Mouse (Mus musculus) intestine, postnatal 0 days (tissue): ENCODE results near the gene Evi5. TPM values are rescaled to one million over a fixed set of nuclear protein-coding genes. Genes with fewer than 3 reads are reported as not detected.

Source experiments
- ATAC-seq: fragments of 200-750 bp; cut with Nextera tagmentation; 2 replicates; pipeline ENCODE4 v1.8.0; 2017; ENCODE audit warnings: mild to moderate bottlenecking, moderate TSS enrichment, moderate library complexity
- H3K27ac ChIP-seq: fragments of 300-500 bp; sonication (generic); 2 replicates; pipeline ENCODE4 v1.5.1; 2014; ENCODE audit warnings: mild to moderate bottlenecking, low read depth, low read length, moderate library complexity
- H3K27me3 ChIP-seq: fragments of 300-500 bp; sonication (generic); replicated peaks from 2 replicates; pipeline ENCODE4 v1.6.1; 2014; ENCODE audit warnings: low read length, mixed read lengths; ENCODE audit not compliant: control insufficient read depth, insufficient read depth
- H3K36me3 ChIP-seq: fragments of 300-500 bp; sonication (generic); 2 replicates; pipeline ENCODE4 v1.6.1; 2014; ENCODE audit warnings: mild to moderate bottlenecking, moderate library complexity; ENCODE audit not compliant: control insufficient read depth, insufficient read depth
- H3K4me1 ChIP-seq: fragments of 300-500 bp; sonication (generic); replicated peaks from 2 replicates; pipeline ENCODE4 v1.6.1; 2014; ENCODE audit warnings: antibody characterized with exemption, low read length, mixed read lengths; ENCODE audit not compliant: control insufficient read depth, insufficient read depth
- H3K4me2 ChIP-seq: fragments of 300-500 bp; sonication (generic); replicated peaks from 2 replicates; pipeline ENCODE4 v1.6.1; 2014; ENCODE audit warnings: low read depth, mild to moderate bottlenecking, moderate library complexity
- H3K4me3 ChIP-seq: fragments of 300-500 bp; sonication (generic); 2 replicates; pipeline ENCODE4 v1.5.1; 2014; ENCODE audit warnings: low read depth, low read length
- H3K9ac ChIP-seq: fragments of 300-500 bp; sonication (generic); 2 replicates; pipeline ENCODE4 v1.6.1; 2014; ENCODE audit warnings: mild to moderate bottlenecking, low read depth, low read length
- H3K9me3 ChIP-seq: fragments of 300-500 bp; sonication (generic); 2 replicates; pipeline ENCODE4 v1.6.1; 2016; ENCODE audit warnings: mixed run types; ENCODE audit not compliant: control insufficient read depth
- CTCF ChIP-seq: sonication (generic); IDR thresholded peaks from 2 replicates; pipeline ENCODE4 v1.5.1; 2016; ENCODE audit warnings: low read depth, mild to moderate bottlenecking, control low read depth, antibody characterized with exemption, moderate library complexity
- WGBS: fragments of 180-500 bp; shearing (Covaris S2); extraction: QIAGEN DNeasy Blood & Tissue Kit; methylation state at CpG from one replicate; pipeline ENCODE4 v1.1.7; 2014; 5-methylcytosine and 5-hydroxymethylcytosine counted together
- polyA plus RNA-seq: library from polyadenylated mRNA; unstranded; fragments of >200 nt; fragmentation: Nextera tagmentation; extraction: Ambion mirVana; gene quantifications from 2 replicates; pipeline ENCODE4 v1.2.1, GENCODE M21; 2015

Gene Evi5
- polyA plus RNA-seq, 1 experiment from 2014 or later, result 39.7 TPM

DNA sequence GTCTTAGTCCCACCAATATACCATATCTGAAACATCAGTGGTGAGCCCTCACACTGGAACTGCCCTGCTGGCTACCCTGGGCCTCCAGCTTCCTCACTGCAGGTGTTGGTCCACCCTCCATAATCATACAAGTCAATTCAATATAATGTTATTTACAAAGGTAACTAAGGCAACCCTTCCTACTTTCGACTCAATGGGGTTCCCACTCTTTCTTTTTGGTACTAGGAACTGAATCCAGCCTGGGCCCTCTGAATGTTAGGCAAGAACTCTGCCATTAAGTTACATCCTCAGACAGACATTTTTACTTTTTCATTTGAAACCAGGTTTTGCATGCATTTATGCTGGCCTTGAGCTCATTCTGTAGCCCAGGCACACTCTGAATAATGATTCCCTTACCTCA, 168.6 kb downstream of the Evi5 start:
- Histone ChIP-seq H3K27ac (no peak overlapping the region), H3K9me3 (no peaks in the 10 kb centered on the region), H3K36me3 (no peaks in the 10 kb centered on the region), H3K4me3 (no peak overlapping the region), H3K9ac (no peak overlapping the region), H3K4me2 (no peak overlapping the region), H3K4me1 (no peaks in the 10 kb centered on the region), H3K27me3 (0 out of 2 replicates have a peak, but pooled peaks cover 2% of the 10 kb centered on the region)
- TF ChIP-seq CTCF, result no peak
- ATAC-seq, result peak; percentile 47; the same call in 1 of the 2 replicates
- WGBS, result 54% methylated on average over 1 of the region's 1 CpGs

DNA sequence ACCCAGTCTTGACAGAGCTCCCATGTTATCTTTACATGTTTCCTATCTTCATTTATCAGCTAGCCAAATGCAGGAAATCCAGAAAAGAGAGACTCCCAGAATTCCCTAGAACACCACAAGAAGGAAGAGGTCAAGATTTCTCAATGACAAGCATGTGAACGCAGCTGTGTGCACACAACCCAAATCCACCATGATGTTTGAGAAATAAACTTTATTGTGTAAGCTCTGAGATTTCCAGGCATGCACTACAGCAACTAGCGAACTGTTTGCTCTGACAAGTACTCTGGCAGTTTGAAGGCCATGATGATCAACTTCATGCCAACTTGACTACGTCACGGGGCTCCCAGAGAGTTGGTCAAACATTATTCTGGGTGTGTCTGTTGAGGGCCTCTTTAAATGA, 169.2 kb downstream of the Evi5 start:
- ATAC-seq, result 0 out of 2 replicates have a peak, but pooled peaks have one; percentile 16

DNA sequence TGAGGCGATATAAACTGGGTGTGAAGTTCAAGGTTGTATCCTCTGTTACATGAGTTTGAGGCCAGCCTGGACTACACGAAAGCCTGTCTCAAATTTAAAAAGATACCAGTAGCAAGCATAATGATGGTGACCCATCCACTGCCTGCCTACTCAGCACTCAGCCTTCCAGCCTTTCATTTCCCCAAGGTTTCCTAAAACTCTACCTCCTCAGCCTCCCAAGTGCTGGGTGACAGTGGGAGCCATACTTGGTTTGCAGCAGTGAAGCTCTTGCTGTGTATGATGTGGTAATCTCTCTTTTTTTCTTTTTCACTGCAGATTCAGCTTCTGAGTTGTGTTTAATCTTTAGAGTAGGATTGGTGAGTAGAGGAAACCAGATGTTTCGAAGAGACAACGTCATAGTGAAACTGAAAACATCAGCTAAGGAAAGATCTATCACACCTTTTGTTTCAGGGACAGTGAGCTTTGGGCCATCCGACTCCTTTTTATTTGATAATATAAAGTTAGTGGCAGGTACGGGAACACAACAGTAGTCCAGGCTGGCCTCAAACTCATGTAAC, 171.6 kb downstream of the Evi5 start:
- no peak for ATAC-seq
- H3K27me3 ChIP-seq, result 0 out of 2 replicates have a peak, but pooled peaks cover 2% of the 10 kb centered on the region
- H3K4me3 ChIP-seq, result no peak overlapping the region
- H3K27ac ChIP-seq, result no peak overlapping the region
- no peak overlapping the region for H3K9ac ChIP-seq
- no peaks in the 10 kb centered on the region for H3K36me3 ChIP-seq
- no peaks in the 10 kb centered on the region for H3K9me3 ChIP-seq
- WGBS, result 75% methylated on average over 6 of the region's 6 CpGs
- no peaks in the 10 kb centered on the region for H3K4me1 ChIP-seq
- no peak for TF ChIP-seq CTCF
- no peak overlapping the region for H3K4me2 ChIP-seq

More for the DNA sequence above, 169.2 kb downstream of the Evi5 start:
- no peak for TF ChIP-seq CTCF
- no peak overlapping the region for H3K4me3 ChIP-seq
- H3K4me2 ChIP-seq, result no peak overlapping the region
- H3K27ac ChIP-seq, result no peak overlapping the region
- H3K27me3 ChIP-seq, result 0 out of 2 replicates have a peak, but pooled peaks cover 2% of the 10 kb centered on the region
- H3K36me3 ChIP-seq, result no peaks in the 10 kb centered on the region
- WGBS, result 48% methylated on average over 4 of the region's 4 CpGs
- no peaks in the 10 kb centered on the region for H3K9me3 ChIP-seq
- no peaks in the 10 kb centered on the region for H3K4me1 ChIP-seq
- no peak overlapping the region for H3K9ac ChIP-seq

DNA sequence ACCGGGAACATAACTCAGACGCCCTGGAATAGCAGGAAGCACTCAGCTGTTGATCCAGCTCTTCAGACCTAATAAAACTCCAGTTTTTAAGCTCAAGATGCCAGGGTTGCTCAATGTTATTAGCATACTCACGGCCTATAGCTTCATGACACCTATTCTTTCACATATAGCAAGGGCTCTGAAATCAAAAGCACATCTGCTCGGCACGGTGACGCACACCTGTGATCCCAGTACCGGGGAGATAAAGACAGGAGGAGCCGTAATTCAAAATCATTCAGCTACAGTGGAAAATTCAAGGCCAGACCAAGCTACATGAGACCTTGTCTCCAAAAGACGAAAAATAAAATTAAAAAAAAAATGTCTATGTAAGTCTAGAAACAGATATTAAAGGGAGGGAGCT, 173.2 kb downstream of the Evi5 start:
- no peak overlapping the region for H3K27ac ChIP-seq
- no peak for ATAC-seq
- no peak overlapping the region for H3K4me3 ChIP-seq
- no peak for TF ChIP-seq CTCF
- no peak overlapping the region for H3K4me2 ChIP-seq
- H3K9me3 ChIP-seq, result no peaks in the 10 kb centered on the region
- H3K4me1 ChIP-seq, result no peaks in the 10 kb centered on the region
- no peak overlapping the region for H3K9ac ChIP-seq
- 0 out of 2 replicates have a peak, but pooled peaks cover 2% of the 10 kb centered on the region for H3K27me3 ChIP-seq
- WGBS, result 78% methylated on average over 9 of the region's 9 CpGs
- no peaks in the 10 kb centered on the region for H3K36me3 ChIP-seq

DNA sequence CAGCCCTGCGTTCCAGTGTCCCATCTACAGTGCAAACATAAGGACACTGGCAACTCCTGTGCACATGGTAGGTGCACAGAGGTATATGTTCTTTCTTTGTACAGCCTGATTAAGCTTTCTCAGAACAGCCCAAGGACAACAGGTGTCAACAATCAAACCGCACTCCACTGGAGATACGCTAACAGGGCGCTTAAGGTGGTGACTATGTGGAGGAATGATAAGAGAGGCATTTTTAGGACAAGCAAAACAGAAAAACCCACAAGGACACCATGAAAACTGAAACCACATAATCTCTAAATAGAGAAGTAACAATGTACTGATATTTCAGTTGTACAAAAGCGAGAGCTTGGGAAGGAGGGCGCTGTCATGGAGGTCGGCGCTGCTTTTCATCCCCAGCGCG, 174.0 kb downstream of the Evi5 start:
- no peak for TF ChIP-seq CTCF
- ATAC-seq, result no peak
- Histone ChIP-seq H3K4me1 (no peaks in the 10 kb centered on the region), H3K36me3 (no peaks in the 10 kb centered on the region), H3K4me3 (no peak overlapping the region), H3K9me3 (no peaks in the 10 kb centered on the region), H3K27me3 (0 out of 2 replicates have a peak, but pooled peaks cover 2% of the 10 kb centered on the region), H3K27ac (no peak overlapping the region), H3K4me2 (no peak overlapping the region), H3K9ac (no peak overlapping the region)
- 87% methylated on average over 10 of the region's 10 CpGs for WGBS

DNA sequence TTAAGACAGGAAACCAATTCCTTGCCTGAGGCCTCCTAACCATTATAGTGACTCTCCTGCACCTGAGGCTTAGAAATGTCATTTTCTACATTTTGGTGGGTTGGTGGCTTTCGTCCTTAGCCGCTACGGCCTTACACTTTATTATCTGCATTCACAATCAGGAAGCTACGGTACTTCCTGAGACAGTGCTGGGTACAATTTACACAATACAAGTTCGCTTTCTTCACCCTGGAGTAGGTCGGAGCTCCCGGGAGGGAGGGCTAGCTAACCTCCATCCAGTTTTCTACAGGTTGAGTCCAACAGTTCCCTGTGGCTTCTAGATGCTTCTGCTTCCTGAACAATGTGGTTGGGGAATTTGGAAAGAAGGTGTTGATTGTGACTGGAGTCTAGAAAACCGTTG, 176.0 kb downstream of the Evi5 start:
- peaks cover under 1% of the 10 kb centered on the region; the same call in 1 of the 2 replicates for H3K27me3 ChIP-seq
- no peak for TF ChIP-seq CTCF
- no peak overlapping the region for H3K27ac ChIP-seq
- no peaks in the 10 kb centered on the region for H3K9me3 ChIP-seq
- no peak overlapping the region for H3K9ac ChIP-seq
- H3K36me3 ChIP-seq, result no peaks in the 10 kb centered on the region
- ATAC-seq, result no peak
- H3K4me1 ChIP-seq, result no peaks in the 10 kb centered on the region
- WGBS, result 78% methylated on average over 8 of the region's 8 CpGs
- no peak overlapping the region for H3K4me2 ChIP-seq
- no peak overlapping the region for H3K4me3 ChIP-seq
